Comparison of ENCODE assay signal across 10 mouse cellular contexts in the genomic region with DNA sequence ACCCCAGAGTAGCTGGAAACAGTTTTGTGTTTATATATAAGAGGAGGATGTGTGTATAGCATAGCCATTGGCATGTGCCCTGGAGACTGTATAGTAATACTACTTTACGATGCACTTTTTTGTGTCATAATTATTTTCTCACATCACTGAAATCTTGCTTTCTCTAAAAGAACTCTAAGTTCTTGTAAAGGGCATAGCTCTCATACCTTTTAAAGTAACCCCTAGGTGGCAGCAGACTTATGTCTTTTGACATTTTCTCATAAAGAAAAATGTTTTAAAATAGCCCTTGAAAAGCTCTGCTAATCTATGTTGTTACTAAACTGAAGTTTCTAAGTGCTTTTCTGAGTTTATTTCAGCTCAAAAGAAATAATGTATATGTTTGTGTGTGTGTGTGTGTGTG. TPM values are rescaled to one million over a fixed set of nuclear protein-coding genes. Genes with fewer than 3 reads are reported as not detected.
DNase-seq lines count a peak whose midpoint lies in the region; TF ChIP-seq lines count a peak whose summit lies in the region.
"Had no signal": no experiment of that assay in that cellular context is flagged by ENCODE, and none has a peak within 500 bp of the region (broad histone marks: within the 10 kb centered on the region; RNA-seq: fewer than 3 reads in every experiment).

No protein-coding gene starts in this region.

- H3K4me3 ChIP-seq in left cerebral cortex, adult 2 months, result no peak overlapping the region
- H3K4me3 ChIP-seq: heart, embryonic 13.5 days; midbrain, embryonic 12.5 days had no signal

- TF ChIP-seq CTCF in left cerebral cortex, adult 2 months (IDR thresholded peaks at IDR 0.05), result peak; percentile 64

- DNase-seq in cerebellum, postnatal 10 days, result peak; percentile 38 to 80
- DNase-seq in cerebellum, adult 9-11 months, result no peak
- no peak for DNase-seq in left cerebral cortex, adult 2 months (ENCODE audit: extremely low spot score in 1 of 2, low spot score in 2 of 2)
- DNase-seq in left cerebral cortex, postnatal 36 days (ENCODE audit: low spot score in 2 of 2), result no peak
- peak; percentile 60 for DNase-seq in brain, adult 2 months (ENCODE audit: low read depth, low spot score)
- peak; percentile 25 for DNase-seq in naive thymus-derived CD4-positive, alpha-beta T cell, adult 2 months (ENCODE audit: low read depth)
- no peak for DNase-seq in right cerebral cortex, adult 2 months (ENCODE audit: low spot score in 2 of 2)
- DNase-seq in urinary bladder, adult 18-20 months (ENCODE audit: low spot score in 2 of 2), result no peak

- H3K27ac ChIP-seq in left cerebral cortex, adult 2 months, result no peak overlapping the region
- H3K27ac ChIP-seq: heart, embryonic 13.5 days; midbrain, embryonic 12.5 days had no signal

- intact Hi-C loops in left cerebral cortex, adult 2 months (cut with DNase I), result loop anchor here (5.0 to 10.0 kb wide), 2 partner anchors 608 to 686 kb away; partner anchors contain the start of gene Gp5
- intact Hi-C loops in left cerebral cortex, postnatal 36 days (cut with DNase I), result loop anchor here (10.0 kb wide), 1 partner anchor 686 kb away; the partner anchor contains the start of gene Gp5

RNA-seq across cellular contexts. Expression of gene Opa1, which starts 49.9 kb away (rescaled TPM):
- 100 to 1,000 TPM; 105 to 115 TPM for total RNA-seq in left cerebral cortex, adult 2 months (2021)
- 100 to 1,000 TPM; 109 to 113 TPM for total RNA-seq in left cerebral cortex, postnatal 36 days (2021)

Comparison
In these comparisons a context has a peak if more than half of its experiments do, and no peak if none do; other contexts are left out.
1. DNase-seq: peak in cerebellum, postnatal 10 days (2 of 2), brain, adult 2 months (single experiment) and naive thymus-derived CD4-positive, alpha-beta T cell, adult 2 months (single experiment); none in cerebellum, adult 9-11 months (single experiment), left cerebral cortex, adult 2 months (0 of 2), left cerebral cortex, postnatal 36 days (0 of 2), right cerebral cortex, adult 2 months (0 of 2) and urinary bladder, adult 18-20 months (0 of 2).